Mouse (Mus musculus) ES-Bruce4 (cell line): ENCODE measurements at regions not wholly inside any gene's neighbourhood (a gene's known extent, or its start where the extent isn't known, plus 50 kb on each side); places are given as distances from the start of the nearest gene placed in this dataset.

ENCODE experiments used
- CTCF ChIP-seq: IDR thresholded peaks from one replicate; pipeline ENCODE4 v1.8.1; 2011; ENCODE audit warnings: low read depth, low read length
- EP300 ChIP-seq: IDR thresholded peaks from 2 replicates; pipeline ENCODE4 v1.6.1; 2011; ENCODE audit warnings: low read depth, low read length; ENCODE audit not compliant: insufficient read depth
- POLR2A ChIP-seq: IDR thresholded peaks from one replicate; pipeline ENCODE4 v1.8.1; 2011; ENCODE audit warnings: low read length; ENCODE audit not compliant: insufficient read depth

- TF ChIP-seq CTCF (no peak), POLR2A (no peak), EP300 (no peak)
Measured at GRCm38 (mm10) chr10:92548875-92549586, 173.2 kb downstream of the Nedd1 start.
